Mouse (Mus musculus): ENCODE data around the gene Rbm48.

DNA sequence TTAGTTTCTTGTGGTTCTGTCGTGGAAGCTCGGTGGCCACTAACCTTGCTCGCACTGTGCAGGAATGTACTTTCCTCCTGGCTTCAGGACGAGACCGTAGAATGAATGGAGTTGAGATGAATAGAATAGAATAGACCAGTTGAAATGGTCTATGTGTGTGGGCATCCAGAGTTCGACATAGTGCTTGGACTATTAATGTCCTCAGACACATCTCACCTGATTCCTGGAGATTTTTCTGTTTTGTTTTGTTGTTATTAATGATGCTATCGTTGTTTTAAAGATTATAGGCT is 52.0 kb downstream of the Rbm48 start:
- no peak for TF ChIP-seq CTCF (IDR thresholded peaks at IDR 0.05; ENCODE audit: low read depth, low read length)
- no peak for TF ChIP-seq POLR2A (IDR thresholded peaks at IDR 0.05; ENCODE audit: extremely low read depth, insufficient read depth, low read length)

Measured in liver, adult 2 months (tissue).